Mouse (Mus musculus): ENCODE measurements around the gene Egfl8. TPM values are rescaled to one million over a fixed set of nuclear protein-coding genes. Genes with fewer than 3 reads are reported as not detected.
A peak's percentile ranks its signal among the peaks of the same experiment; 100 is the strongest.

Egfl8 gene
- polyA plus RNA-seq, 1 experiment from 2014 or later: 15.5 TPM

- peaks cover 25% of the 10 kb centered on the region for H3K27me3 ChIP-seq (replicated peaks)
- peaks cover 5% of the 10 kb centered on the region for H3K4me1 ChIP-seq
- no peak for ATAC-seq (ENCODE audit: low FRiP score, low read depth)
- H3K4me3 ChIP-seq: no peak overlapping the region
- no peak overlapping the region for H3K27ac ChIP-seq
- H3K4me2 ChIP-seq (replicated peaks): no peak overlapping the region; the same call in 1 of the 2 replicates
- H3K36me3 ChIP-seq: peaks cover 37% of the 10 kb centered on the region
- no peaks in the 10 kb centered on the region for H3K9me3 ChIP-seq
- no peak overlapping the region for H3K9ac ChIP-seq
- whole genome bisulfite sequencing: 39% methylated on average over 8 of the region's 8 CpGs
These were observed 40.9 kb upstream of the Egfl8 start for GRCm38 (mm10) chr17:34656666-34657065.

GRCm38 (mm10) chr17:34655581-34655991, 39.8 kb upstream of the Egfl8 start:
- Histone ChIP-seq H3K27ac (no peak overlapping the region), H3K27me3 (replicated peaks) (peaks cover 16% of the 10 kb centered on the region), H3K9me3 (no peaks in the 10 kb centered on the region), H3K4me3 (no peak overlapping the region), H3K9ac (no peak overlapping the region), H3K4me1 (no peaks in the 10 kb centered on the region; the same call in 1 of the 2 replicates), H3K4me2 (replicated peaks) (no peak overlapping the region), H3K36me3 (peaks cover 48% of the 10 kb centered on the region)
- no peak for ATAC-seq (ENCODE audit: low FRiP score, low read depth)
- WGBS: 67% methylated on average over 4 of the region's 4 CpGs

- no peak overlapping the region for H3K4me3 ChIP-seq
- H3K27ac ChIP-seq: no peak overlapping the region
- no peak overlapping the region for H3K9ac ChIP-seq
- no peaks in the 10 kb centered on the region for H3K9me3 ChIP-seq
- no peak for ATAC-seq (ENCODE audit: low FRiP score, low read depth)
- 90% methylated on average over 7 of the region's 7 CpGs for WGBS
- H3K4me2 ChIP-seq (replicated peaks): no peak overlapping the region
- H3K4me1 ChIP-seq: no peaks in the 10 kb centered on the region; the same call in 1 of the 2 replicates
- peaks cover 52% of the 10 kb centered on the region for H3K36me3 ChIP-seq
- H3K27me3 ChIP-seq (replicated peaks): peaks cover 12% of the 10 kb centered on the region
These were observed 39.4 kb upstream of the Egfl8 start for GRCm38 (mm10) chr17:34655160-34655559.

DNA sequence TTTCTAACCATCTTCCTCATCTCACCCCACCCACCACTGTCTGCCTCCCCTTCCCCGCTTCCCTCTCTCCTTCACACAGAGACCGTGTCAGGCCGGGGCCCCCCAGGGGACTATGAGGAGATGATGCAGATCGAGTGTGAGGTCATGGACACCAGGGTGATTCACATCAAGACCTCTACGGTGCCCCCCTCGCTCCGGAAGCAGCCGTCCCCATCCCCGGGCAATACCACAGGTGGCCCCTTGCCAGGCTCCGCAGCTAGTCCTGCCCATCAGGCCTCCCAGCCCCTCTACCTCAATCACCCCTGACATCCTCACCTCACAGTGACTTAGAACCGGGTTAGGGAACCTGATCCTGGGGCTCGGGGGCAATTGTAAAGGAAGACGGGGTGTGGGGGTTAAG, 38.6 kb upstream of the Egfl8 start:
- whole genome bisulfite sequencing: 93% methylated on average over 13 of the region's 13 CpGs
- peaks cover 60% of the 10 kb centered on the region for H3K36me3 ChIP-seq
- ATAC-seq (ENCODE audit: low FRiP score, low read depth): no peak

DNA sequence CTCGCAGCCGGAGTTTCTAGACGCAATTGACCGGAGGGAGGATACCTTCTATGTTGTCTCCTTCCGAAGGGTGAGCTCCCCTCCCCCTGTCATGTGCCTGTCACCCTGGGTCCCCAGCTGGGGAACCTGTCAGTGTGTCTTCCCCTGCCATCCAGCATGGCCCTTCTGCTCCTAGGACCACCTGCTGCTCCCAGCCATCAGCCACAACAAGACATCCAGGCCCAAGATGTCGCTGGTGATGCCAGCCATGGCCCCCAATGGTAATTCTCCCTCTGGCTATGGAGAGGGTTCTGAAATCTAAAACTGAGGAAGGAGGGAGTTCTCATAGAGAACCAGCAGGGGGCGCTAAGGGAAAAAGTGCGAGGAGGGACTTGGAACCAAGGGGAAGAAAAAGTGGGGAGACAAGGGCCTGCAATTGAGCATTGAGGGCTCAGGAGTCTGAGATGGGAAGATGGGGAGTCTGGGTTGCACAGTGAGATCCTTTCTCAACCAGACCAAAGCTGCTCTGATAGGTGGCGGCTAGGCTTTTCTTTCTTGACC, 38.0 kb upstream of the Egfl8 start:
- 66% methylated on average over 9 of the region's 9 CpGs for WGBS
- ATAC-seq (ENCODE audit: low FRiP score, low read depth): no peak
- Histone ChIP-seq H3K27me3 (replicated peaks) (no peaks in the 10 kb centered on the region), H3K9ac (no peak overlapping the region), H3K36me3 (peaks cover 66% of the 10 kb centered on the region), H3K4me2 (replicated peaks) (no peak overlapping the region), H3K4me1 (no peaks in the 10 kb centered on the region; the same call in 1 of the 2 replicates), H3K4me3 (no peak overlapping the region), H3K9me3 (no peaks in the 10 kb centered on the region), H3K27ac (no peak overlapping the region)

More for the DNA sequence above, 38.6 kb upstream of the Egfl8 start:
- Histone ChIP-seq H3K27ac (no peak overlapping the region), H3K4me3 (no peak overlapping the region), H3K4me2 (replicated peaks) (no peak overlapping the region), H3K4me1 (no peaks in the 10 kb centered on the region; the same call in 1 of the 2 replicates), H3K9me3 (no peaks in the 10 kb centered on the region), H3K27me3 (replicated peaks) (peaks cover 5% of the 10 kb centered on the region; the same call in 1 of the 2 replicates), H3K9ac (no peak overlapping the region)

DNA sequence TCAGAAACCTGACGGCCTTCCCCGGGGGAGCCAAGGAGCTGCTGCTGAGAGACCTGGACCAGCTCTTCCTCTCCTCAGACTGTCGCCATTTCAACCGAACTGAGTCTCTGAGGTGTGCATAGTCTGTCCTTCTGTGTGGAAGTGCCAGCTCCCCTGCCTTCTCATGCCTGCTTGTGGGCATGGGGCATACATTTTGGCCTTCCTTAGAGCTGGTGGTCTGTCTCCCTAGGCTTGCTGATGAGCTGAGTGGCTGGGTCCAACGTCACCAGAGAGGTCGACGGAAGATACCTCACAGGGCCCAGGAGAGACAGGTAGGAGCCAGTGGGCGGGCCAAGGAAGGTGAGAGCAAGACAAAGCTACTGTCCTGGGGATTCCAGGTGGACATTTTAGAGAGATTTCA, 37.2 kb upstream of the Egfl8 start:
- 87% methylated on average over 8 of the region's 8 CpGs for WGBS

GRCm38 (mm10) chr17:34652546-34652945, 36.8 kb upstream of the Egfl8 start:
- Histone ChIP-seq H3K9me3 (no peaks in the 10 kb centered on the region), H3K4me2 (replicated peaks) (no peak overlapping the region), H3K9ac (no peak overlapping the region), H3K4me1 (peaks cover 10% of the 10 kb centered on the region), H3K27me3 (replicated peaks) (no peaks in the 10 kb centered on the region), H3K27ac (no peak overlapping the region), H3K36me3 (peaks cover 70% of the 10 kb centered on the region), H3K4me3 (no peak overlapping the region)
- 91% methylated on average over 10 of the region's 10 CpGs for WGBS
- ATAC-seq (ENCODE audit: low FRiP score, low read depth): no peak

More for the DNA sequence above, 37.2 kb upstream of the Egfl8 start:
- Histone ChIP-seq H3K36me3 (peaks cover 70% of the 10 kb centered on the region), H3K27me3 (replicated peaks) (no peaks in the 10 kb centered on the region), H3K4me1 (peaks cover 6% of the 10 kb centered on the region), H3K4me3 (no peak overlapping the region), H3K9ac (no peak overlapping the region), H3K27ac (no peak overlapping the region), H3K9me3 (no peaks in the 10 kb centered on the region), H3K4me2 (replicated peaks) (no peak overlapping the region)
- ATAC-seq (ENCODE audit: low FRiP score, low read depth): no peak

GRCm38 (mm10) chr17:34651507-34652221, 35.9 kb upstream of the Egfl8 start:
- 50% methylated on average over 19 of the region's 19 CpGs for WGBS
- no peak overlapping the region for H3K4me3 ChIP-seq
- no peak overlapping the region for H3K27ac ChIP-seq
- no peak overlapping the region for H3K4me2 ChIP-seq (replicated peaks)
- H3K9ac ChIP-seq: no peak overlapping the region
- peaks cover 10% of the 10 kb centered on the region for H3K4me1 ChIP-seq
- no peaks in the 10 kb centered on the region for H3K27me3 ChIP-seq (replicated peaks)
- peaks cover 70% of the 10 kb centered on the region for H3K36me3 ChIP-seq
- no peaks in the 10 kb centered on the region for H3K9me3 ChIP-seq
- no peak for ATAC-seq (ENCODE audit: low FRiP score, low read depth)

GRCm38 (mm10) chr17:34650781-34651180, 35.0 kb upstream of the Egfl8 start:
- WGBS: 91% methylated on average over 14 of the region's 14 CpGs
- H3K4me3 ChIP-seq: no peak overlapping the region
- H3K27ac ChIP-seq: no peak overlapping the region
- ATAC-seq (ENCODE audit: low FRiP score, low read depth): no peak
- H3K9me3 ChIP-seq: no peaks in the 10 kb centered on the region
- peaks cover 70% of the 10 kb centered on the region for H3K36me3 ChIP-seq
- no peak overlapping the region for H3K4me2 ChIP-seq (replicated peaks)
- no peak overlapping the region for H3K9ac ChIP-seq
- no peaks in the 10 kb centered on the region for H3K27me3 ChIP-seq (replicated peaks)
- peaks cover 16% of the 10 kb centered on the region for H3K4me1 ChIP-seq

DNA sequence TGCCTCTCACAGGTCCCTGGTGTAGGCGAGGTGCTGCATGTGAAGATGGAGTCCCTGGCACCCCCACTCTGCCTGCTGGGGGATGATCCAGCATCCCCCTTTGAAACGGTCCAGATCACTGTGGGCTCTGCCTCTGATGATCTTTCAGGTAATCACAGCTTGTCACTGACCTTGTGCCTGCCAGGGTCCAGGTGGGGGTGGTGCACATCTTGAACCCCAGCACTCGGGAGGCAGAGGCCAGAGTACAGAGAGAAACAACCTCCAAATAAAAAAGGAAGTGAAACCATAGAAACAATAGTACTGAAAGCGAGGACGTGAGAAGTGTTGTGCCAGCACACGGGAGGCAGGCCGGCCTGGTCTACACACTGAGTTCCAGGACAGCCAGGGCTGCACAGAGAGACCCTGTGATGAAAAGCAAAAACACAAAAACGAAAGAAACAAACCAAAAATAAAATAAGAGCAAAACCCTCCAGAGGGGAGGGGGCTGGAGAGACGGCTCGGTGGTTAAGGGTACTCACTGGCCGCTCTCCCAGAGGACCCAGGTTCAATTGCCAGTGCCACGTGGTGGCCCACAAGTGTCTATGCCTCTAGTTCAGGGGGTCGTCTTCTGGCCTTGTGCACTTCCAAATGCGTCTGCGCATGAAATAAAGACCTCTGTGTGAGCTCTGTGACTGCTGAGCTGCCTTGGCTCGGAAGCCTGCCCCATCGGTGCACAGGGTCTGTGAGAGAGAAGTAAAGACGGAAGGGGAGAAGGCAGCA, 33.5 kb upstream of the Egfl8 start:
- peaks cover 25% of the 10 kb centered on the region for H3K4me1 ChIP-seq
- no peaks in the 10 kb centered on the region for H3K27me3 ChIP-seq (replicated peaks)
- no peaks in the 10 kb centered on the region for H3K9me3 ChIP-seq
- H3K9ac ChIP-seq: no peak overlapping the region
- H3K4me2 ChIP-seq (replicated peaks): no peak overlapping the region
- ATAC-seq (ENCODE audit: low FRiP score, low read depth): no peak
- peaks cover 58% of the 10 kb centered on the region for H3K36me3 ChIP-seq
- no peak overlapping the region for H3K27ac ChIP-seq
- no peak overlapping the region for H3K4me3 ChIP-seq
- 89% methylated on average over 18 of the region's 18 CpGs for WGBS

- peaks cover 49% of the 10 kb centered on the region for H3K36me3 ChIP-seq
- peak overlapping the region; percentile 82 for H3K4me2 ChIP-seq (replicated peaks)
- H3K9me3 ChIP-seq: no peaks in the 10 kb centered on the region
- peak overlapping the region; percentile 85; the same call in 1 of the 2 replicates for H3K4me3 ChIP-seq
- 87% methylated on average over 16 of the region's 16 CpGs for WGBS
- H3K9ac ChIP-seq: 0 out of 2 replicates have a peak overlapping the region, but pooled peaks have one; percentile 9
- no peak for ATAC-seq (ENCODE audit: low FRiP score, low read depth)
- H3K4me1 ChIP-seq: peaks cover 25% of the 10 kb centered on the region
- H3K27ac ChIP-seq: no peak overlapping the region
- no peaks in the 10 kb centered on the region for H3K27me3 ChIP-seq (replicated peaks)
These were observed 32.5 kb upstream of the Egfl8 start for GRCm38 (mm10) chr17:34648141-34648890.

All from neural tube, embryonic 12.5 days (tissue).